Mouse (Mus musculus) stomach, postnatal 0 days (tissue): Measurements from ENCODE around the gene Catsperz. TPM values are rescaled to one million over a fixed set of nuclear protein-coding genes. Genes with fewer than 3 reads are reported as not detected.

ENCODE experiments used
- ATAC-seq: fragments of 200-750 bp; cut with Nextera tagmentation; 2 replicates; pipeline ENCODE4 v1.8.0; 2017; ENCODE audit not compliant: low FRiP score, low TSS enrichment
- DNase-seq: peaks from one replicate; pipeline ENCODE4 v3.0.0-alpha.2; 2016; ENCODE audit warnings: low spot score
- H3K27ac ChIP-seq: fragments of 300-500 bp; sonication (generic); replicated peaks from 2 replicates; pipeline ENCODE4 v1.5.1; 2014; ENCODE audit warnings: mild to moderate bottlenecking, control low read depth
- H3K27me3 ChIP-seq: fragments of 300-500 bp; sonication (generic); 2 replicates; pipeline ENCODE4 v1.6.1; 2014; ENCODE audit warnings: low read length; ENCODE audit not compliant: control insufficient read depth, insufficient read depth
- H3K36me3 ChIP-seq: fragments of 300-500 bp; sonication (generic); 2 replicates; pipeline ENCODE4 v1.6.1; 2014; ENCODE audit warnings: low read length, mixed read lengths; ENCODE audit not compliant: control insufficient read depth, insufficient read depth
- H3K4me1 ChIP-seq: fragments of 300-500 bp; sonication (generic); replicated peaks from 2 replicates; pipeline ENCODE4 v1.6.1; 2014; ENCODE audit warnings: antibody characterized with exemption; ENCODE audit not compliant: control insufficient read depth, insufficient read depth
- H3K4me2 ChIP-seq: fragments of 300-500 bp; sonication (generic); replicated peaks from 2 replicates; pipeline ENCODE4 v1.6.1; 2014; ENCODE audit warnings: low read depth, mild to moderate bottlenecking, control low read depth, moderate library complexity
- H3K4me3 ChIP-seq: fragments of 300-500 bp; sonication (generic); 2 replicates; pipeline ENCODE4 v1.5.1; 2014; ENCODE audit warnings: low read depth, low read length, control low read depth
- H3K9ac ChIP-seq: fragments of 300-500 bp; sonication (generic); 2 replicates; pipeline ENCODE4 v1.6.1; 2014; ENCODE audit warnings: mild to moderate bottlenecking, low read length, control low read depth, mixed read lengths
- H3K9me3 ChIP-seq: fragments of 300-500 bp; sonication (generic); 2 replicates; pipeline ENCODE4 v1.6.1; 2016; ENCODE audit warnings: low read length; ENCODE audit not compliant: control insufficient read depth
- CTCF ChIP-seq: IDR thresholded peaks from 2 replicates; pipeline ENCODE4 v1.5.1; 2016; ENCODE audit warnings: antibody characterized with exemption, low read depth, mild to moderate bottlenecking, moderate library complexity
- EP300 ChIP-seq: optimal IDR thresholded peaks from 2 replicates; pipeline ENCODE3; 2016; ENCODE audit warnings: antibody characterized with exemption
- WGBS: fragments of 180-500 bp; shearing (Covaris S2); extraction: QIAGEN DNeasy Blood & Tissue Kit; methylation state at CpG from one replicate; pipeline ENCODE4 v1.1.7; 2014; 5-methylcytosine and 5-hydroxymethylcytosine counted together
- polyA plus RNA-seq: library from polyadenylated mRNA; unstranded; fragments of >200 nt; fragmentation: Nextera tagmentation; extraction: Ambion mirVana; gene quantifications from 2 replicates; pipeline ENCODE4 v1.2.1, GENCODE M21; 2015

The Catsperz gene
- polyA plus RNA-seq, 1 experiment from 2014 or later = 4.5 TPM

- H3K9me3 ChIP-seq = no peaks in the 10 kb centered on the region
- H3K4me1 ChIP-seq = no peaks in the 10 kb centered on the region
- DNase-seq = no peak
- TF ChIP-seq CTCF = no peak
- TF ChIP-seq EP300 = no peak
- H3K4me2 ChIP-seq = no peak overlapping the region
- peaks cover 10% of the 10 kb centered on the region for H3K27me3 ChIP-seq
- no peak overlapping the region for H3K4me3 ChIP-seq
- WGBS = 47% methylated on average over 1 of the region's 1 CpGs
- no peak overlapping the region for H3K9ac ChIP-seq
- no peak overlapping the region for H3K27ac ChIP-seq
- H3K36me3 ChIP-seq = no peaks in the 10 kb centered on the region
- ATAC-seq = no peak
These were observed 6.8 kb upstream of the Catsperz start for GRCm38 (mm10) chr19:6932018-6932417.

GRCm38 (mm10) chr19:6931002-6931401, 5.8 kb upstream of the Catsperz start:
- Histone ChIP-seq H3K36me3 (no peaks in the 10 kb centered on the region), H3K4me3 (no peak overlapping the region), H3K9ac (no peak overlapping the region), H3K4me2 (no peak overlapping the region), H3K27ac (no peak overlapping the region), H3K9me3 (no peaks in the 10 kb centered on the region), H3K4me1 (no peaks in the 10 kb centered on the region), H3K27me3 (peaks cover 10% of the 10 kb centered on the region)
- 10% methylated on average over 2 of the region's 2 CpGs for WGBS
- no peak for TF ChIP-seq EP300
- no peak for TF ChIP-seq CTCF
- DNase-seq = no peak
- ATAC-seq = no peak

- Histone ChIP-seq H3K9me3 (no peaks in the 10 kb centered on the region), H3K9ac (no peak overlapping the region), H3K27me3 (peaks cover 4% of the 10 kb centered on the region; the same call in 1 of the 2 replicates), H3K27ac (peak overlapping the region; percentile 37), H3K4me1 (peaks cover 9% of the 10 kb centered on the region), H3K36me3 (no peaks in the 10 kb centered on the region), H3K4me2 (peak overlapping the region; percentile 41), H3K4me3 (peak overlapping the region; percentile 17; the same call in 1 of the 2 replicates)
- TF ChIP-seq CTCF = no peak
- no peak for TF ChIP-seq EP300
- 17% methylated on average over 9 of the region's 9 CpGs for WGBS
- no peak for DNase-seq
- no peak for ATAC-seq
These were observed 2.9 kb upstream of the Catsperz start for GRCm38 (mm10) chr19:6928080-6928479.

GRCm38 (mm10) chr19:6926559-6927255, 1.5 kb upstream of the Catsperz start:
- Histone ChIP-seq H3K4me3 (peak overlapping the region; percentile 17), H3K4me1 (peaks cover 13% of the 10 kb centered on the region), H3K9me3 (no peaks in the 10 kb centered on the region), H3K27me3 (no peaks in the 10 kb centered on the region), H3K36me3 (no peaks in the 10 kb centered on the region), H3K9ac (peak overlapping the region; percentile 38), H3K27ac (peak overlapping the region; percentile 88), H3K4me2 (peak overlapping the region; percentile 41)
- ATAC-seq (no peak), DNase-seq (peak; percentile 57)
- WGBS = 17% methylated on average over 26 of the region's 26 CpGs
- no peak for TF ChIP-seq CTCF
- no peak for TF ChIP-seq EP300

- Histone ChIP-seq H3K9me3 (no peaks in the 10 kb centered on the region), H3K27me3 (no peaks in the 10 kb centered on the region), H3K36me3 (no peaks in the 10 kb centered on the region), H3K27ac (peak overlapping the region; percentile 88), H3K4me2 (peak overlapping the region; percentile 49), H3K4me1 (peaks cover 13% of the 10 kb centered on the region), H3K9ac (peak overlapping the region; percentile 38), H3K4me3 (peak overlapping the region; percentile 24)
- WGBS = 30% methylated on average over 40 of the region's 40 CpGs
- ATAC-seq (no peak), DNase-seq (no peak)
- TF ChIP-seq EP300 (no peak), CTCF (no peak)
These were observed 590 bp upstream of the Catsperz start for GRCm38 (mm10) chr19:6925611-6926329.
